Mouse (Mus musculus): ENCODE results near the gene Nlrp3. TPM values are rescaled to one million over a fixed set of nuclear protein-coding genes. Genes with fewer than 3 reads are reported as not detected.
A peak's percentile ranks its signal among the peaks of the same experiment; 100 is the strongest.

Gene Nlrp3
- total and polyA plus RNA-seq, 3 experiments = 0.33 to 0.55 (median 0.45) TPM

GRCm38 (mm10) chr11:59584539-59584938 lies 43.2 kb downstream of the Nlrp3 start:
- Histone ChIP-seq H3K36me3 (ENCODE audit: control insufficient read depth, insufficient read depth, low read length) (no peaks in the 10 kb centered on the region), H3K9ac (ENCODE audit: low read depth, low read length) (no peak overlapping the region), H3K79me2 (replicated peaks; ENCODE audit: control insufficient read depth, insufficient read depth, low read length) (no peaks in the 10 kb centered on the region), H3K4me3 (no peak overlapping the region), H3K27me3 (ENCODE audit: control insufficient read depth, insufficient read depth, low read length) (no peaks in the 10 kb centered on the region), H3K4me1 (ENCODE audit: control insufficient read depth, insufficient read depth, low read length) (no peaks in the 10 kb centered on the region), H3K27ac (no peak overlapping the region)
- WGBS = 18% methylated on average over 6 of the region's 6 CpGs
- DNase-seq = no peak
- intact Hi-C loops (cut with DNase I) = no loop called here
- TF ChIP-seq CTCF (IDR thresholded peaks at IDR 0.05) = no peak

DNA sequence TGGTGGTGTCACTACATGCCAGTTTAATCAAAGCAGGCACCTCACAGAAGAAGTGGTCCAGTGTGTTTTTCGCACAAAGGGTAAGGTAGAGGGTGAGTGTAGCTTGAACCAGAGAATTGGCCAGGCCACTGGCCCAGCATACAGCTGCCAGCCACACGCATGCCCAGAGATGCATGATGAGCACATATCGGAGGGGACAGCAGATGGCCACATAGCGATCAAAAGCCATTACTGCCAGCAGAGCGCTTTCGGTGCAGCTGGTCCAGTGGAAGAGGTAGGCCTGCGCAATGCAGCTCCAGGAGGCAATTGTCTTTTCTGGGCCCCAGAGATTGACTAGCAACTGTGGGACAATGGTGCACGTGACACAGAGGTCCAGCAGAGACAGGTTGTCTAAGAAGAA lies 48.1 kb downstream of the Nlrp3 start:
- DNase-seq = no peak
- intact Hi-C loops (cut with DNase I) = no loop called here
- H3K9ac ChIP-seq (ENCODE audit: low read depth, low read length) = no peak overlapping the region
- no peaks in the 10 kb centered on the region for H3K36me3 ChIP-seq (ENCODE audit: control insufficient read depth, insufficient read depth, low read length)
- 86% methylated on average over 8 of the region's 8 CpGs for WGBS
- H3K27me3 ChIP-seq (ENCODE audit: control insufficient read depth, insufficient read depth, low read length) = no peaks in the 10 kb centered on the region
- H3K4me1 ChIP-seq (ENCODE audit: control insufficient read depth, insufficient read depth, low read length) = no peaks in the 10 kb centered on the region
- no peak overlapping the region for H3K4me3 ChIP-seq
- TF ChIP-seq POLR2A (IDR thresholded peaks at IDR 0.05; ENCODE audit: insufficient read depth, low read depth, low read length) (no peak), CTCF (IDR thresholded peaks at IDR 0.05) (no peak), EP300 (IDR thresholded peaks at IDR 0.05; ENCODE audit: insufficient read depth, low read depth, low read length) (no peak)
- no peaks in the 10 kb centered on the region for H3K79me2 ChIP-seq (replicated peaks; ENCODE audit: control insufficient read depth, insufficient read depth, low read length)
- no peak overlapping the region for H3K27ac ChIP-seq

DNA sequence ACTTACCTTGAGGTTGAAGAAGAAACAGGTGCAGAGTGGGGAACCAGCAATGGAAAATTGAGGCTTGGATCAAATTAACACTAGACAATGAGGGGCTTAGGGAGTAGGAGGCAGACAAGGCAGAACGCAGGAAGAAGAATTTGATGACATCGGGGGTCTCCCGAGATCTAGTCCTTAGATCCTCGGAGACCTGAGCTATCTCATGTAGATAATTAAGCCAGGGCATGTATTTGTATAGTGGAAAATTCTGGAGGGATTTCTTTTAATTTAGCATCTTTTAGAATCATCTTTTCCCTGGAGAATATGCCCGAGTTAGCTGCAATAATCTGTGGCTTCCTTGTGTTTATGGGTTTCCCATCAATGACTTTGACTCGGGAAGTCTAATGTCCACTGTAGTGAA lies 51.8 kb downstream of the Nlrp3 start, which contains the start of gene Olfr223:
Olfr223 (minus strand) TSS at position 101 of the 400 bp plus-strand sequence.
- no peak within 1 kb of the TSS for H3K9ac ChIP-seq (ENCODE audit: low read depth, low read length)
- no peak for TF ChIP-seq CTCF (IDR thresholded peaks at IDR 0.05)
- no peak for TF ChIP-seq EP300 (IDR thresholded peaks at IDR 0.05; ENCODE audit: insufficient read depth, low read depth, low read length)
- TF ChIP-seq POLR2A (IDR thresholded peaks at IDR 0.05; ENCODE audit: insufficient read depth, low read depth, low read length) = no peak
- no peak within 1 kb of the TSS for H3K27ac ChIP-seq
- intact Hi-C loops (cut with DNase I) = no loop called here
- no peaks in the 10 kb centered on the region for H3K27me3 ChIP-seq (ENCODE audit: control insufficient read depth, insufficient read depth, low read length)
- no peak within 1 kb of the TSS for H3K4me3 ChIP-seq
- DNase-seq = no peak
- no peaks in the 10 kb centered on the region for H3K79me2 ChIP-seq (replicated peaks; ENCODE audit: control insufficient read depth, insufficient read depth, low read length)
- 67% methylated on average over 6 of the region's 6 CpGs for WGBS
- H3K36me3 ChIP-seq (ENCODE audit: control insufficient read depth, insufficient read depth, low read length) = no peaks in the 10 kb centered on the region
- no peaks in the 10 kb centered on the region for H3K4me1 ChIP-seq (ENCODE audit: control insufficient read depth, insufficient read depth, low read length)

DNA sequence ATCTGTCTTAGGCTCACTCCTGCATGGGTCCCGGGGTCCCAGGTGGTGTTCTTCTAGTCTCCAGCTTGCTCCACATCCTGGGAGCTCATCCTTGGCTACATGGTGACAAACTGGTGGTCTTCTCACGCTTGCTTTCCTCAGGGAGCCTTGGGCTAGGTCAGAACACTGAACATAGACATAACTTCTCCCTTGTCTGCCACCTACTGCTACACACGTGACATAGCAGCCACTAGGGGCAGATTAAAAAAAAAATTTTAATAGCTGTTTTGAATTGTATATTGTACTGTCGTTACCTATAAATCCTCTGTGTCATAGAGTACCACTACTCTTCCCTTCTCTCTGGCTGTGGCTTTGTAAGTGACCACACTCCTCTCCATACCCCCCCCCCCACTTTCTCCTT lies 54.7 kb downstream of the Nlrp3 start:
- Histone ChIP-seq H3K27me3 (ENCODE audit: control insufficient read depth, insufficient read depth, low read length) (no peaks in the 10 kb centered on the region), H3K36me3 (ENCODE audit: control insufficient read depth, insufficient read depth, low read length) (no peaks in the 10 kb centered on the region), H3K79me2 (replicated peaks; ENCODE audit: control insufficient read depth, insufficient read depth, low read length) (no peaks in the 10 kb centered on the region), H3K9ac (ENCODE audit: low read depth, low read length) (no peak overlapping the region), H3K4me1 (ENCODE audit: control insufficient read depth, insufficient read depth, low read length) (no peaks in the 10 kb centered on the region; the same call in 1 of the 2 replicates), H3K4me3 (no peak overlapping the region), H3K27ac (no peak overlapping the region)
- intact Hi-C loops (cut with DNase I) = no loop called here
- no peak for DNase-seq
- TF ChIP-seq POLR2A (IDR thresholded peaks at IDR 0.05; ENCODE audit: insufficient read depth, low read depth, low read length) (no peak), EP300 (IDR thresholded peaks at IDR 0.05; ENCODE audit: insufficient read depth, low read depth, low read length) (no peak), CTCF (IDR thresholded peaks at IDR 0.05) (peak; percentile 58)
- WGBS = 34% methylated on average over 4 of the region's 4 CpGs

DNA sequence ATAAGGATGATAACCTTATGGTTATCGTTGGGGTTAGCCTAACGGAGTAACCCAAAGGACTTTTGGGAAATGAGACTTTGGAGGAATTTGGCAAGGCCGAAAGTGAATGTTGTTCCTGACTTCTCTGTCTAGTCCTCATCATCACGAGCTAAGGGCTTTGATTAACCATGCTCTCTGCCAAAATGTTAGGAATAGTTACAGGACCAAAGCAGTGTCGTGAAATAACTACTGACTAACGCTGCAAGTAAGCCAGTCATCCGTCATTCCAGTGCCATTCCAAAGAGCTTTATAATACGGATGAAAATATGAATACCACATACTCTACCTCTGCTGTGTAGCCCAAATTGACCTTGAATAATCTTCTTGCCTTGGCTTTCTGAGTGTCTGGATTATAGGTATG lies 55.6 kb downstream of the Nlrp3 start:
- H3K4me1 ChIP-seq (ENCODE audit: control insufficient read depth, insufficient read depth, low read length) = no peaks in the 10 kb centered on the region; the same call in 1 of the 2 replicates
- H3K36me3 ChIP-seq (ENCODE audit: control insufficient read depth, insufficient read depth, low read length) = no peaks in the 10 kb centered on the region
- H3K27me3 ChIP-seq (ENCODE audit: control insufficient read depth, insufficient read depth, low read length) = no peaks in the 10 kb centered on the region
- no peaks in the 10 kb centered on the region for H3K79me2 ChIP-seq (replicated peaks; ENCODE audit: control insufficient read depth, insufficient read depth, low read length)
- H3K4me3 ChIP-seq = no peak overlapping the region
- WGBS = 75% methylated on average over 8 of the region's 8 CpGs
- no peak overlapping the region for H3K27ac ChIP-seq
- H3K9ac ChIP-seq (ENCODE audit: low read depth, low read length) = no peak overlapping the region
- intact Hi-C loops (cut with DNase I) = no loop called here
- DNase-seq = no peak
- TF ChIP-seq CTCF (IDR thresholded peaks at IDR 0.05) (no peak), POLR2A (IDR thresholded peaks at IDR 0.05; ENCODE audit: insufficient read depth, low read depth, low read length) (no peak), EP300 (IDR thresholded peaks at IDR 0.05; ENCODE audit: insufficient read depth, low read depth, low read length) (no peak)

DNA sequence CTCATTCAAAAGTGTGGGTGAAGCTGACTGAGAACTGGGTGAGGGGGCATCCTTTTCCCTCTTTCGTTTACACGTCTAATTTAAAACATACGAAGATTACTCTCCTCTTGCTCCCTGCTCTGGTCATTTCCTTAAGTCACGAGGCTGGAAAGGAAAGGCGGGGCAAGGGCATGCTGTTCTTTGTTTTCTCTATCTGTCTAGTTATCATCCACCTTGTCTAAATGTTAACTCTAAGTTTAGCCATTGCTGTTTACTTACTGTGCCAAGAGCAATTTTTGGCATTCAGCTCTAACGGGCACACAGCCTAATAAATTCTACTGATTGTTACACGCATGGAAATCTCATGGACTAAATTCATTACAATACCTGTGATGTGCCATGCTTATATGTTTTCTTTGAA lies 57.8 kb downstream of the Nlrp3 start:
- DNase-seq = no peak
- intact Hi-C loops (cut with DNase I) = no loop called here

More for the DNA sequence above, 57.8 kb downstream of the Nlrp3 start:
- TF ChIP-seq CTCF (IDR thresholded peaks at IDR 0.05) (no peak), EP300 (IDR thresholded peaks at IDR 0.05; ENCODE audit: insufficient read depth, low read depth, low read length) (no peak), POLR2A (IDR thresholded peaks at IDR 0.05; ENCODE audit: insufficient read depth, low read depth, low read length) (no peak)
- no peaks in the 10 kb centered on the region; the same call in 1 of the 2 replicates for H3K4me1 ChIP-seq (ENCODE audit: control insufficient read depth, insufficient read depth, low read length)
- WGBS = 19% methylated on average over 7 of the region's 7 CpGs
- H3K4me3 ChIP-seq = no peak overlapping the region
- H3K9ac ChIP-seq (ENCODE audit: low read depth, low read length) = no peak overlapping the region
- H3K27me3 ChIP-seq (ENCODE audit: control insufficient read depth, insufficient read depth, low read length) = no peaks in the 10 kb centered on the region
- no peaks in the 10 kb centered on the region for H3K36me3 ChIP-seq (ENCODE audit: control insufficient read depth, insufficient read depth, low read length)
- no peak overlapping the region for H3K27ac ChIP-seq
- H3K79me2 ChIP-seq (replicated peaks; ENCODE audit: control insufficient read depth, insufficient read depth, low read length) = no peaks in the 10 kb centered on the region

Data from heart, adult 2 months (tissue).